Mouse (Mus musculus): Measurements from ENCODE around the gene Taf5. TPM values are rescaled to one million over a fixed set of nuclear protein-coding genes. Genes with fewer than 3 reads are reported as not detected.

Gene Taf5
- polyA plus RNA-seq, 1 experiment from 2014 or later: 3.1 TPM

GRCm38 (mm10) chr19:47050271-47051032 is 17.1 kb upstream of the Taf5 start, which contains the start of gene Pcgf6:
Pcgf6 (minus strand) TSS chr19:47050906.
- peaks cover 10% of the 10 kb centered on the region for H3K4me1 ChIP-seq (ENCODE audit: control insufficient read depth, insufficient read depth, low read length)
- H3K27me3 ChIP-seq (ENCODE audit: control insufficient read depth, insufficient read depth, low read length): no peaks in the 10 kb centered on the region
- under 1% methylated on average over 75 of the region's 75 CpGs for WGBS
- H3K36me3 ChIP-seq (ENCODE audit: control insufficient read depth, insufficient read depth, low read length): peaks cover 3% of the 10 kb centered on the region; the same call in 1 of the 2 replicates
- H3K4me2 ChIP-seq (ENCODE audit: low read depth, low read length): peak within 1 kb of the TSS; percentile 78
- H3K27ac ChIP-seq (ENCODE audit: low read length): peak within 1 kb of the TSS; percentile 81
- H3K9me3 ChIP-seq (replicated peaks; ENCODE audit: control insufficient read depth, low read length): no peaks in the 10 kb centered on the region
- peak; percentile 86 for ATAC-seq (ENCODE audit: insufficient read depth, low FRiP score)
- H3K4me3 ChIP-seq (replicated peaks; ENCODE audit: low read length): peak within 1 kb of the TSS; percentile 64
- H3K9ac ChIP-seq (ENCODE audit: low read length): peak within 1 kb of the TSS; percentile 85

- Histone ChIP-seq H3K27me3 (ENCODE audit: control insufficient read depth, insufficient read depth, low read length) (no peaks in the 10 kb centered on the region), H3K36me3 (ENCODE audit: control insufficient read depth, insufficient read depth, low read length) (no peaks in the 10 kb centered on the region), H3K27ac (ENCODE audit: low read length) (0 out of 2 replicates have a peak overlapping the region, but pooled peaks have one; percentile 49), H3K9me3 (replicated peaks; ENCODE audit: control insufficient read depth, low read length) (no peaks in the 10 kb centered on the region), H3K4me3 (replicated peaks; ENCODE audit: low read length) (no peak overlapping the region), H3K9ac (ENCODE audit: low read length) (no peak overlapping the region), H3K4me1 (ENCODE audit: control insufficient read depth, insufficient read depth, low read length) (peaks cover 10% of the 10 kb centered on the region), H3K4me2 (ENCODE audit: low read depth, low read length) (no peak overlapping the region)
- no peak for ATAC-seq (ENCODE audit: insufficient read depth, low FRiP score)
- WGBS: 77% methylated on average over 4 of the region's 4 CpGs
Measured at GRCm38 (mm10) chr19:47052927-47053326, 14.6 kb upstream of the Taf5 start.

- 0 out of 2 replicates have a peak overlapping the region, but pooled peaks have one; percentile 49 for H3K27ac ChIP-seq (ENCODE audit: low read length)
- H3K4me2 ChIP-seq (ENCODE audit: low read depth, low read length): no peak overlapping the region
- peaks cover 10% of the 10 kb centered on the region for H3K4me1 ChIP-seq (ENCODE audit: control insufficient read depth, insufficient read depth, low read length)
- no peak overlapping the region for H3K4me3 ChIP-seq (replicated peaks; ENCODE audit: low read length)
- H3K27me3 ChIP-seq (ENCODE audit: control insufficient read depth, insufficient read depth, low read length): no peaks in the 10 kb centered on the region
- 66% methylated on average over 4 of the region's 4 CpGs for WGBS
- 0 out of 2 replicates have a peak, but pooled peaks have one; percentile 52 for ATAC-seq (ENCODE audit: insufficient read depth, low FRiP score)
- H3K36me3 ChIP-seq (ENCODE audit: control insufficient read depth, insufficient read depth, low read length): no peaks in the 10 kb centered on the region
- no peaks in the 10 kb centered on the region for H3K9me3 ChIP-seq (replicated peaks; ENCODE audit: control insufficient read depth, low read length)
- H3K9ac ChIP-seq (ENCODE audit: low read length): no peak overlapping the region
Measured at GRCm38 (mm10) chr19:47053471-47053870, 14.1 kb upstream of the Taf5 start.

GRCm38 (mm10) chr19:47057684-47058083 is 9.9 kb upstream of the Taf5 start:
- ATAC-seq (ENCODE audit: insufficient read depth, low FRiP score): no peak
- no peaks in the 10 kb centered on the region for H3K27me3 ChIP-seq (ENCODE audit: control insufficient read depth, insufficient read depth, low read length)

GRCm38 (mm10) chr19:47065860-47066259 is 1.7 kb upstream of the Taf5 start:
- 86% methylated on average over 3 of the region's 3 CpGs for whole genome bisulfite sequencing
- Histone ChIP-seq H3K9ac (ENCODE audit: low read length) (no peak overlapping the region), H3K4me3 (replicated peaks; ENCODE audit: low read length) (no peak overlapping the region), H3K36me3 (ENCODE audit: control insufficient read depth, insufficient read depth, low read length) (no peaks in the 10 kb centered on the region), H3K27me3 (ENCODE audit: control insufficient read depth, insufficient read depth, low read length) (no peaks in the 10 kb centered on the region), H3K4me1 (ENCODE audit: control insufficient read depth, insufficient read depth, low read length) (peaks cover 10% of the 10 kb centered on the region), H3K4me2 (ENCODE audit: low read depth, low read length) (no peak overlapping the region), H3K27ac (ENCODE audit: low read length) (no peak overlapping the region), H3K9me3 (replicated peaks; ENCODE audit: control insufficient read depth, low read length) (no peaks in the 10 kb centered on the region)
- ATAC-seq (ENCODE audit: insufficient read depth, low FRiP score): no peak

More at GRCm38 (mm10) chr19:47057684-47058083, 9.9 kb upstream of the Taf5 start:
- Histone ChIP-seq H3K4me1 (ENCODE audit: control insufficient read depth, insufficient read depth, low read length) (no peaks in the 10 kb centered on the region), H3K9me3 (replicated peaks; ENCODE audit: control insufficient read depth, low read length) (no peaks in the 10 kb centered on the region), H3K27ac (ENCODE audit: low read length) (no peak overlapping the region), H3K4me2 (ENCODE audit: low read depth, low read length) (no peak overlapping the region), H3K4me3 (replicated peaks; ENCODE audit: low read length) (no peak overlapping the region), H3K36me3 (ENCODE audit: control insufficient read depth, insufficient read depth, low read length) (no peaks in the 10 kb centered on the region), H3K9ac (ENCODE audit: low read length) (no peak overlapping the region)
- 56% methylated on average over 1 of the region's 1 CpGs for WGBS

- Histone ChIP-seq H3K27me3 (ENCODE audit: control insufficient read depth, insufficient read depth, low read length) (no peaks in the 10 kb centered on the region), H3K9me3 (replicated peaks; ENCODE audit: control insufficient read depth, low read length) (no peaks in the 10 kb centered on the region), H3K4me2 (ENCODE audit: low read depth, low read length) (peak overlapping the region; percentile 59), H3K4me1 (ENCODE audit: control insufficient read depth, insufficient read depth, low read length) (peaks cover 10% of the 10 kb centered on the region), H3K4me3 (replicated peaks; ENCODE audit: low read length) (peak overlapping the region; percentile 99), H3K9ac (ENCODE audit: low read length) (peak overlapping the region; percentile 95), H3K36me3 (ENCODE audit: control insufficient read depth, insufficient read depth, low read length) (peaks cover 6% of the 10 kb centered on the region; the same call in 1 of the 2 replicates), H3K27ac (ENCODE audit: low read length) (peak overlapping the region; percentile 87)
- ATAC-seq (ENCODE audit: insufficient read depth, low FRiP score): peak; percentile 93
- under 1% methylated on average over 71 of the region's 72 CpGs for WGBS
Measured at GRCm38 (mm10) chr19:47067924-47068611, 522 bp downstream of the Taf5 start.

- no peaks in the 10 kb centered on the region for H3K9me3 ChIP-seq (replicated peaks; ENCODE audit: control insufficient read depth, low read length)
- peaks cover 16% of the 10 kb centered on the region for H3K4me1 ChIP-seq (ENCODE audit: control insufficient read depth, insufficient read depth, low read length)
- no peak overlapping the region for H3K4me2 ChIP-seq (ENCODE audit: low read depth, low read length)
- H3K4me3 ChIP-seq (replicated peaks; ENCODE audit: low read length): no peak overlapping the region
- no peak for ATAC-seq (ENCODE audit: insufficient read depth, low FRiP score)
- no peaks in the 10 kb centered on the region for H3K27me3 ChIP-seq (ENCODE audit: control insufficient read depth, insufficient read depth, low read length)
- WGBS: 75% methylated on average over 3 of the region's 3 CpGs
- no peak overlapping the region for H3K27ac ChIP-seq (ENCODE audit: low read length)
- no peak overlapping the region for H3K9ac ChIP-seq (ENCODE audit: low read length)
- 0 out of 2 replicates have a peak, but pooled peaks cover 3% of the 10 kb centered on the region for H3K36me3 ChIP-seq (ENCODE audit: control insufficient read depth, insufficient read depth, low read length)
Measured at GRCm38 (mm10) chr19:47088226-47088625, 20.7 kb downstream of the Taf5 start.

- peak overlapping the region; percentile 82 for H3K27ac ChIP-seq (ENCODE audit: low read length)
- WGBS: under 1% methylated on average over 36 of the region's 36 CpGs
- peak; percentile 61 for ATAC-seq (ENCODE audit: insufficient read depth, low FRiP score)
- no peaks in the 10 kb centered on the region for H3K9me3 ChIP-seq (replicated peaks; ENCODE audit: control insufficient read depth, low read length)
- peak overlapping the region; percentile 95 for H3K4me3 ChIP-seq (replicated peaks; ENCODE audit: low read length)
- H3K4me1 ChIP-seq (ENCODE audit: control insufficient read depth, insufficient read depth, low read length): peaks cover 16% of the 10 kb centered on the region
- 0 out of 2 replicates have a peak, but pooled peaks cover 3% of the 10 kb centered on the region for H3K36me3 ChIP-seq (ENCODE audit: control insufficient read depth, insufficient read depth, low read length)
- no peaks in the 10 kb centered on the region for H3K27me3 ChIP-seq (ENCODE audit: control insufficient read depth, insufficient read depth, low read length)
- H3K4me2 ChIP-seq (ENCODE audit: low read depth, low read length): peak overlapping the region; percentile 60
- H3K9ac ChIP-seq (ENCODE audit: low read length): peak overlapping the region; percentile 95
Measured at GRCm38 (mm10) chr19:47089718-47090525, 22.4 kb downstream of the Taf5 start.

All from stomach, embryonic 16.5 days (tissue).